Mouse (Mus musculus) adipocyte (in vitro differentiated cells): ENCODE data around the gene Iqck.

Experiments used
- DNase-seq: peaks from one replicate; pipeline ENCODE4 v3.0.0-alpha.2; 2016; ENCODE audit warnings: low spot score

Iqck gene

DNA sequence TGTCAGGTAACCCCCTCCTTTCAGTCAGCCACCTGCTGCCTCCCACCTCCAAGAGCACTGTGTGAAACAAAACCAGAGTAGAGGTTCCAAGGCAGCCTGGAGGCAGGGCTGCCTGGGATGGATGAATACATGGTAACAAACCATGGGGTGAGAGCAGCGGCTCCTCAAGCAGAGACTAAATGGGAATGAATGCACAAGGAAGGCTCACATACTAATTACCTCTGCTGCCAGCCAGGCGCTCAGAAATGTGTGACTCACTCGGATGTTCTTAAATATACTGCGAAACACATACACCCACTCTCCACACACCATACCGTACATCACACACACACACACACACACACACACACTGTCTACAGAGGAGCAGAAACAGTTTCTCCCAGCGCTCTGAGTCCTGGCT is 134.7 kb downstream of the Iqck start:
- no peak for DNase-seq

DNA sequence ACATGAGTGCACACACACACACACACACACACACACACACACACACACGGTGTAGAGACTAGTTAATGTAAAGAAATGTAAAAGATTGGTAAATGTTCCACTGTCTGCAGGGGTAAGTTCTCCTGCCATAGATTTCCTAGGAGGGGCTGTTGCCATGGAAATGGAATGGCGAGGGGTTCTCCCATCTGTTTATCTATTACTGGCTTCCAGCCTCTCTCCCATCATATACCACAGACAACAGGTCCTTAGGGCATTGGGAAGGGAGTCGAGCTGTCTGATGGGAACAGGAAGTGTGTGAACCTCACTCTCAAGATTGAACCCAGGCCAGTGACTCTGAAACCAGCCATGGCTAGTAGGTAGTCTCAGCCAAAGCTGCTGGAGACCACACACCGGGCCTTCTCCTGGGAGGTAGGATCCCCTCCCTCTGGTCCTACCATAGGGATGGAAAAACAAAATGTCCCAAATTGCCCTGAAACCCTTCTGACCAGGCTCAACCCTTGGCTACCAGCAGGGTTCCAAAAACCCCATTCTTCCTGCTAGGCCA is 135.9 kb downstream of the Iqck start:
- DNase-seq: no peak

DNA sequence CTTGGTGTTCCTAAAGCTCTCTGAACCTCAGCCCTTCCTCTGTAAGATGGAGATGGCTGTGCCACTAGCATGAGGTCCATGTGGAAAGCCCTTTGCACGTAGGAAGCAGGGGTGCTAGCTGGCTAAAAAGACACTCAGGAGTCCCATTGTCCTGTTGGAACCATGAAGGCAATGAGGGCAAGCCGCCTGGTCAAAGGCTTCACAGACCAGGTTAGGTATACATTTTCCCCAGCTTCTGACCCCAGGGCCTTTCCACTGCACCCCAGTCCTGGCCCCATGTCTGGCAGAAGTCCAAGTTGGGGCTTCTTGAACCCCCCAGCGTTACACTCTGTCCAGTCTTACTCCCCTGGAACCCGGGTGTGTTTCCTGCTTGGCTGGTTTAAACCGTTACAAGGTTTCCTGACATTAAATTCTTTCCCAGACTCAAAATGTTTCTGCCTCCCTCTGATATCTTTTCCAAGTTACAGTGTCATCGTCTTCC is 136.6 kb downstream of the Iqck start:
- no peak for DNase-seq

DNA sequence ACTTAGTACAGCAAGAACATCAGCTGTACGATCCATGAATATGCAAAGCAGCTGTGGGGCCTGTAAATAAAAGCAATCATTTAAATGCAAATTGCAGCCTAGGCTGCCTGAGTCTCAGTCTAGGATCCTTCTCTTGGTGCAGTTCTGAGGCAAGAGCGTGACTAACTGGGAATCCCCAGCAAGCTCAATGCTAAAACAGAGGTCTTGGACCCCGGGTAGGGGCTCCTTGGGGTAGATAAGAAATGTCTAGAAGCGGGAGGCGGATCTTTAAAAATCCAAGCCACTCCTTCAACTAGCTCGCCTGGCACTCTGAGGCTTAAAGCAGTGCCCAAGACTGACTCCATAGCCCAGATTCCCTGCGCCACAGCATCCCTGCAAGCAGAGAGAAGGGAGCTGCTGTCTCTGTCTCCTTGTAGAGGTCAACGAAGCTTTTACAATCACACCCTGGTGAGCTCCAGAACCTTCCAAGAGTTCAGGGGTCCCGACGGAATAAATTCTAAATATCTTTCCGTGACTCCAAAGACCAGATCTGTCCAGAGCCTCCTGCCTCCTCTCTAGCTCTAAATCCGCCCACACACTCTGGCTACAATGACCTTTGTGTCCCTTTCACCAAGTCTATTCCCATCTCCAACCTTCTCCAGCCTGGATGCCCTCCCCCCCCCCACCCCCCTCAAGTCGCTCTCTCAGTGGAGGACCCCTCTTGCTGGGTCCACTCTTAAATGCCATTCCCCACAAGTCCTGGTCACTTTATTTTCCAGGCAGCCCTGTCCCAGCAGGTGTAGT is 137.3 kb downstream of the Iqck start:
- DNase-seq: peak; percentile 58

DNA sequence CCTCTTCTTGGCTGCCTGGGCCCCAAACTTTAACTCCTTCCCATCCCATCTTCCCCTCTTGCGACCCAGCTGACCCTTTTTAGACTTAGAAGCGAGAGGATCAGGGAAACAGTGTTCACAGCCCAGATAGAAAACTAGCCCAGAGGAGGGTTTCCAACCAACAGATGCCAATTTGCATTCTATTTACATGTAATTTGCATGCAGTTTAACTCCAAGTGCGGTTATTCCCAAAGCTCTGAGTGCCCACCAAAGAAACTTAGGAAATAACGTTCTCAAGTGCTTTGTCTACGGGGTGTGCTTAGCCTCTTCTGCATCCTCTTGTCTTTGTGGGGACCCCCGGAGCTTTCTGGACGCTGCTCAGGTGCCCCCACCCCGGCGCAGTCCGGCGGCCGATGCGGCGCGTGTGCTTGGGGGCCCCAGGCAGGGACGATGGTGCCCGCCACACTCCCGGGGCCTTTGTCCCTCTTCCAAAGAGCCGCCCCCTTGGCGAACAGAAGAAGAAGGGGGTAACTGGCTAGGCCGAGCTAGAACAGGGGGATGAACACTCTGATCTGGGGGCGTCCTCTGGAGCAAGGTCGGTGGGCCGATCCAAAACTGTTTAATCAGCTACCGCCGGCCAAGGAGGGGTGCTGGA is 138.2 kb downstream of the Iqck start:
- DNase-seq: peak; percentile 48

DNA sequence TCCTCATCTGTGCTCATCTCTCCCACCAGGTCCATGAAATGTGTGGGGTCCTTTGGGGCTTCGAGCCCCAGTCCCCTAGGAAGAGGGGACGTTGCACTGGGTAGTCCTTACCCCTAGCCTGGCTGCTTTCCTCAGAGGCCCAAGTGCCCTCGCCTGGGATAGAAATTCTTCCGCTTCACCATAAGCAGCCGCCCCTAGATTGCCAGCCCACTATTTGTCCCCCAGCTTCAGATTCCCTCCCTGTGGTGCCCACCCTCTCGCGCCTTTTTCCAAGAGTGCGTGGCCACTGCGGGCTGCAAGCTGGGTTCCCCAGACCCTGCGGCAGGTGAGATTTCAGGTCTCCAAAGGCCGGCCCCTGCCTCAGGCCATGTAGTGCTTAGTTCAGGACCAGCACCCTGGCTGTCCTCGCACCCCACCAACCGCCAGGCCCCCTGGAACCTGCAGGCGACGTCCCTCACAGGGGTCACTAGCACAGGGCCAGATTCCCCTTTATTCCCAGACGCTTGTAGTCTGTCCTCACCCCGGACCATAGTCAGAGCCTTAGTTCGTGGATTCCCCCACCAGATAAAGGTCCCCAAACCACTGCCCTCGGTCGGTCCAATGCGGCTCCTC is 138.8 kb downstream of the Iqck start:
- no peak for DNase-seq

DNA sequence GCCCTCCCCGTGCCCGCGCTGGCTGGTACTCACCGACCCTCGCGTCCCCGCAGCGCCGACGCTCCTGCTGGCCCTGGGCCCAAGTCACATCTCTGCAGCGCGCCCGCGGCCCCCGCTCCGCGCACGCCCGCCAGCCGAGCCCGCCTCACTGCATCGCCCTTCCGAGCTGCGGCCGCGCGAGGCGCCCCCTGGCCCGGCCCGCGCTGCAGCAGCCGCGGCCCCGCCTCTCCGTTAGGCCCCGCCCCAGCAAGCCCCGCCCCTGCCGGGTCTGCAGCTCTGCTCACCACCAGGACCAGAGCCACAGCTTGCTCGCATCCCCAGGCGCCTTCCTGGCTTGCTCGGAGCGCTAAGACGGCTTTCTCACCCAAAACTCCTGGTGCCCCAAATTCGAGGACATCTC is 139.5 kb downstream of the Iqck start, which contains the start of gene Gprc5b:
Gene Gprc5b (minus strand): TSS at position 205 of the 400 bp plus-strand sequence.
- peak; percentile 66 for DNase-seq

DNA sequence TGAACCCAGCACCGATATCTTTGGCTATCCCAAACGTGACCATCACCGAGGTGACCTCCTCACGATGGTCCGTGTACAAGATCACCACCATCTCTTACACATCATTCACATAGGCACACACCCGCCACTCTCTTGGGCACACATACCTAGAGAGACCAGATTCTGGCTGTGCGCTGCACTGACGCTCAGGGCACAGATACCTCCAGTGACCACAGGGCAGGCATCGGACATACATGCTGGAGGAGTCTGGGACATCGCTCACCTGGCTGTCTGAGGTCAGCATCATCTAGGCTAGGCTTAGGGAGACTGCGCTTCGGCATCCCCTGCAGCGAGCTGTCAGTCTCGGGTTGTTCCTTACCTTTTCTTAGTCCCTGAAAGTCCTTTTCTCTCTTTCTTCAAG is 140.1 kb downstream of the Iqck start:
- DNase-seq: no peak

DNA sequence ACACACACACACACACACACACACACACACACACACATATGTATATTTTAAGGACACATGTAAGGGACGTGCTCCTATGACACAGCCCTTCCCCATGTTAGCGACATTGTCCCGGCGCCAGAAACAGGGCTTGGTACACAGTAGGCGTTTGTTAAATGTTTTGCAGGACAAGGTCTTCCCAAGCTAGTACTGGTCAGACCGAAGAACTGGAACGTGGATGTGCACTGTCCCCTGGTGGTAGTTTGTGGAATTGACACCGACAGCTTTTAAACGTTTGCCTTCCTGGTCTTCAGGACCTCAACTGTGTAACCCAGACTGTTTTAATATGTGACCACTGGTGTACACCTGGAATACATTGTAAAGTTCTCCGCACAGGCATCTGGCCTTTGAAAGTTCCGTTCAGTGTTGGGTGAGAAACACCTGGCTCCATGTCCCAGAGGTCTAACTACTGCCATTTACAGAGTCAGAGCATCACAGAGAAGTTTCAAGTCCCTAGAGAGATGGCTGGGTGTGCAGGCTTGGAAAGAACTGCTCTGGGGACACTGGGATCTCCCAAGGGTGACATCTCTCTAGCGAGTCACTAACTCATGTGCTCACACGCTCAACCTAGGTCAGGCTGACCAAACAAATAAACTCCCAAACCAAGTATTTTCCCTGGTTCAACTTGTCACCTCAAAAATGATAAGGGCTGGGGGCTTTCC is 140.7 kb downstream of the Iqck start:
- peak; percentile 82 for DNase-seq

DNA sequence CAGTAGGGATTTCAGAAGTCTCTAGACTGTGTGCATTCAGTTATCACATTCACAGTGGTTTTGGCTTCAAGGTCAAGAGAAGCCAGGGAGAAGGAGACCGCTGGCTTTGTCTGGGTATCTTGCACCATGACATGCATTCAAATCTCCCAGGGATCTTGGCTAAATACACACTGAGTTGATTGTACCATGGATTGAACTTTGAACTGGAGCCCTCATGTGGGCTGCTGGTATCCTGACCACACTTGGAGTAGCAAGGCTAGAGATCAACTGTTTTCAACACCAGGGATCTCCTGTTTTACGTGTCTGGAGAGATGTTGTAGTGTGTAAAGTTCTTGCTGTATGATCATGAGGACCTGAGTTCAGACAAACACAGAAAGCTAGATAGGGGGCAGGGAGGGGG is 144.3 kb downstream of the Iqck start:
- no peak for DNase-seq

DNA sequence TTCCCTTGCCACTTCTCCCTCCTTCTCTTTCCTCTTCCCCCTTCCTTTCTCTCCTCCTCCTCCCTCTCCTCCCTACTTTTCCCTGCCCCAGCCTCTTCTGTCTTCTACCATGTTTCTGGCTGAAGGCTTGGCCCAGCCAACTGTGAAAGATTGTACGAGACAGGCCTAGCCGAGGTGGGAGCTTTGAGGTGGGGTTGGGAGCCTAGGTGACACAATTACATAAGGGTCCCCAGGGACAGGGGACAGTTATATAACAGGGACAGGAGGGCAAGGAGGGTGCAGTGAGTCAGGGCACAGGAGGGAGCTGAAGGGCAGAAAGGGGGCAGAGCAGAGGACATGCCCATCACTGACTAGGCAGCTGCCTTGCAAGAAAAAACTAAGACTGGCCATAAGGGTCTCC is 146.4 kb downstream of the Iqck start:
- DNase-seq: no peak

DNA sequence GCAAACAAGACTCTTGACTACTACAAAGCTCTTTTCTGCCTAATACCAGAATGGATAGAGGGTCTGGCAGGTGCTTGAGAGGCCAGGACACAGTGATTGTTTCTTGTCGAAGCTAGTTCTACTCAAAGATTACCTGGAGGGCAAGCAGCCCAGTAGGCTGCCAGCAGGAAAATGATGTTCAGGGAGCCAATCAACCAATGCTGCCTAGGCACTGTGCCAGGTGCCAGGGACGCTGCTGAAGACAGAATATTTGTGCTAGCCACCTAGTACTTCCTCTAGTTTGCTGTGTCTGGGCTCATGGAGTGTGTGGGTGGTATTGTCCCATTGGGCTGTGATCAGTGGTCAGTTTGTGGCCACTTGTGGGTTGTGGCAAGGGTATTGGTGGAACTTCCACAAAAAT is 146.9 kb downstream of the Iqck start:
- no peak for DNase-seq

DNA sequence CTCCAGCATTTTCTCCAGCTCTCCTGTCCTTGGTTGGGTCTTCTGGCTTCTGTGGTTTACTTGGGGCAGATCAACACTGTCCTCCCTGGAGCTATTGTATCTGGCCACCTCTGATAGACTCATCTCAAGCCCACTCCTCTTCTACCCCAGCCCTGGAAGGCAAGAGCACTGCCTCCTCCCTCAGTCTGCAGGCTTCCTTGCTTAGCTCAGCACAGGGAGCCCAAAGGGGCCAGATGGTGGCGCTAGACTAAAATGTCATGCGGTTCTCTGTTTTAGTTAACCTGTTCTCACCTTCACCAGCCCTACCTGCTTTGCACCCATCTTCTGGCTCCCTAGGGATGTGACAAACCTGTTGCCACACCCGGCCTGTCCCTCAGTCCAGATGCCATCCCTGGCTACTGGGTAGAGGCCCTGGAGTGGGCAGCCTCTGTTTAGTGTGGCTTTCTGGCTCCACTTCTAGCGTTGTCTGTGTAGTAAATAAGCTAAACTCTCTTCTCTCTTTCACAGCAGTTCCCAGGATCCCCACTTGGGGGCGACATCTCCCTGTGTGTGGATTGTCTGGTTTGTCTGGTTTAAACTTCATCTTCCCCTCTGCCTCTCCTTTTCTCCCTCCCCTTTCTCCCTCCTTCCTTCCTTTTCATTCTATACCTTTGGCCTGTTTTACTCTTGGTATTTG is 155.4 kb downstream of the Iqck start:
- peak; percentile 65 for DNase-seq

DNA sequence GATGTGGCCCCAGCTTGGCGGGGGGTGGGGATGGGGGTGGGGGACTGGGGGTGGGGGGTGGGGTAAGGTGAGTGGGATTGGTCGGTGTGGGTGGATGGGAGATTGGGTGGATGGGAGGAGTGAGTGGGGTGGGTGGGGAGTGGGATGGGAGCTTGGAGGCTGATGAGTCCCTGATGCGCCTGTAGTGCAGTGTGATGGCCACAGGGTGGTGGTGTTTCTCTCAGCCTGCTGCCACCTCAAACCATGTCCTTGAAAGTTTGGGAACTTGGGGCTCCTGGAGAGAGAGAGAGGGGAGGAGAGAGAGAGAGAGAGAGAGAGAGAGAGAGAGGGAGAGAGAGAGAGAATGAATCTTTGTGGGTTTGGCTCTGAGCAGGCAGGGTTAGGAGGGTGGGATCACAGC is 160.2 kb downstream of the Iqck start:
- peak; percentile 19 for DNase-seq

DNA sequence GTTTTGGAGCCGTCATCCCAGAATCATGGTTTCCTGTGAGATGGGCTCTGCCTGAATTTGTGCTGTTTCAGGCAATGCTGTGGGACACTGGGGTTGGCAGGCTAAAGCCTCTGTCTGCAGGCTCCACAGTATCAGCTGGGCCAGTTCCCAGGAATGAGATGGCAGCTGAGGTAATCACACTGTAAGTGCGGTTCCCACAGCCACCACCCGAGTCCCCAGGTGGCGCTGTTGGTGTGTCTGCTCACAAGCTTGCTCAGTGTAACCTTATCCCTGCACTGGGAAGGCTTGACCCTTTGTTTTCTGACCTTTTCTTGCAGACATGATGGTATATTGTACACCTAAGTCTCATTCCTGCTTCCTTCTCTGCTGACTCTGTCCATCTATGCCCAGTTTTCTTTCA is 164.0 kb downstream of the Iqck start:
- DNase-seq: peak; percentile 53
